Mouse (Mus musculus) limb, embryonic 12.5 days (tissue): ENCODE data around the gene Brat1. TPM values are rescaled to one million over a fixed set of nuclear protein-coding genes. Genes with fewer than 3 reads are reported as not detected.

Source experiments
- ATAC-seq: fragments of 200-750 bp; cut with Nextera tagmentation; 2 replicates; pipeline ENCODE4 v1.8.0; 2017; ENCODE audit warnings: low read depth, moderate TSS enrichment; ENCODE audit not compliant: insufficient number of reproducible peaks, insufficient read depth, low FRiP score, low TSS enrichment
- H3K27ac ChIP-seq: fragments of 300-500 bp; sonication (generic); 2 replicates; pipeline ENCODE4 v1.5.1; 2016; ENCODE audit warnings: mild to moderate bottlenecking, moderate library complexity
- H3K27me3 ChIP-seq: fragments of 300-500 bp; sonication (generic); 2 replicates; pipeline ENCODE4 v1.6.1; 2016; ENCODE audit warnings: mild to moderate bottlenecking, moderate library complexity
- H3K36me3 ChIP-seq: fragments of 300-500 bp; sonication (generic); 2 replicates; pipeline ENCODE4 v1.6.1; 2016; ENCODE audit warnings: mild to moderate bottlenecking, moderate library complexity
- H3K4me1 ChIP-seq: fragments of 300-500 bp; sonication (generic); replicated peaks from 2 replicates; pipeline ENCODE4 v1.6.1; 2016
- H3K4me2 ChIP-seq: fragments of 300-500 bp; sonication (generic); 2 replicates; pipeline ENCODE4 v1.6.1; 2016; ENCODE audit warnings: mild to moderate bottlenecking, moderate library complexity
- H3K4me3 ChIP-seq: fragments of 300-500 bp; sonication (generic); replicated peaks from 2 replicates; pipeline ENCODE4 v1.5.1; 2016; ENCODE audit warnings: mild to moderate bottlenecking
- H3K9ac ChIP-seq: fragments of 300-500 bp; sonication (generic); replicated peaks from 2 replicates; pipeline ENCODE4 v1.6.1; 2016; ENCODE audit warnings: mild to moderate bottlenecking, moderate library complexity
- H3K9me3 ChIP-seq: fragments of 300-500 bp; sonication (generic); 2 replicates; pipeline ENCODE4 v1.6.1; 2016; ENCODE audit warnings: mild to moderate bottlenecking, moderate library complexity
- WGBS: fragments of 180-500 bp; shearing (Covaris S2); methylation state at CpG from one replicate; pipeline ENCODE4 v1.1.7; 2016; 5-methylcytosine and 5-hydroxymethylcytosine counted together
- polyA plus RNA-seq: library from polyadenylated mRNA; unstranded; fragments of >200 nt; fragmentation: Nextera tagmentation; extraction: Ambion mirVana; gene quantifications from 2 replicates; pipeline ENCODE4 v1.2.1, GENCODE M21; 2016

Brat1 gene
- polyA plus RNA-seq, 1 experiment from 2014 or later = 22.4 TPM

DNA sequence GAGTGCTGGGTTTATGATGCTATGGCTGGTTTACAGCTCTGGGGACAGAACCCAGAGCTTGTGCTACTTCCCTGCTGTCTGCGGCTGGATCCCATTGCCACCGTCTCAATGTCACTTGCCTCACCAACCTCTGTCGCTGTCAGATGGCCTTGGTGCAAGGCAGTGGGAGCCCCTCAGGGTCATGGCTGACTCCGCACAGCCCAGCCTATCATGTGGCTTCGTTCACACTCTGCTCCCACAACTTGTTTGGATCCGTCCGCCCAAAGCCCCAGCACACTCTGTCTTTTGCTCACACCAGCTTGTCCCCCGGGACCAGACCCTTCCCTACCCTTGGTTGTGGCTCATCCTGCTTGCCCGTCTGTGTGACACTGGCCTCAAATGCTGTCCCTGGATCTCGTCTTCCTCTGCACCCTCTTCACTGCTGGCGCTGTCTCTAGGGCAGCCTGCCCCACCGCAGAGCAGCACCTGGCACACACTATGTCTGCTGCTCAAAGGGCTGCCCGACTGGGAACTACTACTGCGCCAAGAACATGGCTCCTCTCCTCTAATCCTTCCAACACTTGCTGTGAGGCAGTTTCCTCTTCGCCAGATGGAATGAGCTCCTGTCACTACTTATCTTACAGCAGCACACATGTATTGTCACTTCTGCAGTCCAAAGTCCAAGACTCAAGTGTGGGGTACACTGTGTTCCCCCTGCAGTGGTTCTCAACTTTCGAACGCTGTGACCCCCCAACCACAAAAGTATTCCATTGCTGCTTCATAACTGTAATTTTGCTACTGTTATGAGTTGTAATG lies 22.3 kb downstream of the Brat1 start:
- Histone ChIP-seq H3K9me3 (no peaks in the 10 kb centered on the region), H3K4me3 (no peak overlapping the region), H3K36me3 (no peaks in the 10 kb centered on the region), H3K4me1 (no peaks in the 10 kb centered on the region), H3K9ac (no peak overlapping the region), H3K27me3 (no peaks in the 10 kb centered on the region), H3K27ac (no peak overlapping the region), H3K4me2 (no peak overlapping the region)
- no peak for ATAC-seq
- WGBS = 79% methylated on average over 17 of the region's 17 CpGs

DNA sequence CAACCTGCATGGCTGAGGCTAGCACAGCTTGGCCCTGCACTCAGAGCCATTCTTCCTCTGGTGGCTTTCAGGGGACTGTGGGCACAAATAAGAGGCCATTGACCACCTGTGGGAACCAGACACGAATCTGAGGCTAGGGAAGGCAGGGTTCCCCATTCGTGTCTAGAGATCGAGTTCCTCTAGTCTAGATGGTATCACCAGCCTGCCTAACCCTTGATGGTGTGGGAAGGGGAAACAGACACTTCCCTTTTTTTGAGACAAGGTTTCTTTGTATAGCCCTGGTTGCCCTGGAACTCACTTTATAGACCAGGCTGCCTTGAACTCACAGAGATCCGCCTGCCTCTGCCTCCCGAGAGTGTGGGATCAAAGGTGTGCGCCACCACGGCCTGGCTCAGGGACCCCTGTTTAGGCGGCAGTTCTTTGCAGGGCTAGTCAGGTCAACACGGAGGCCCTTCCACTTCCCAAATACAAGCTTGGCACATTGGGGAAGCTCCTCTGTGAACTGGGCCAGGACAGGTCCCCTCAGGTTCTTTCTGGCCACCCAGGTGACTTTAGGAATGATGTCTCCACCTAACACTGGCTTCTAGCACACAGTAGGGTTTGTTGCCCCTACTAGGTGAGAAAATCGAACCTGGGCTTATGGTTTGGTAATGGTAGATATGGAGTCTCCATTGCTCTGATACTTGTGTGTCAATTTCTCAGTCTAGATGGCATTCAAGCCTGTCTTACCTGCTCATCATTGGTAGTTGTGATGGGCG lies 26.4 kb downstream of the Brat1 start:
- WGBS = 90% methylated on average over 11 of the region's 11 CpGs
- peaks cover 28% of the 10 kb centered on the region for H3K27me3 ChIP-seq
- no peak overlapping the region for H3K9ac ChIP-seq
- no peak overlapping the region for H3K4me3 ChIP-seq
- no peak for ATAC-seq
- no peaks in the 10 kb centered on the region for H3K36me3 ChIP-seq
- H3K4me1 ChIP-seq = peaks cover 9% of the 10 kb centered on the region
- H3K9me3 ChIP-seq = peaks cover 4% of the 10 kb centered on the region; the same call in 1 of the 2 replicates
- H3K4me2 ChIP-seq = no peak overlapping the region
- H3K27ac ChIP-seq = no peak overlapping the region

DNA sequence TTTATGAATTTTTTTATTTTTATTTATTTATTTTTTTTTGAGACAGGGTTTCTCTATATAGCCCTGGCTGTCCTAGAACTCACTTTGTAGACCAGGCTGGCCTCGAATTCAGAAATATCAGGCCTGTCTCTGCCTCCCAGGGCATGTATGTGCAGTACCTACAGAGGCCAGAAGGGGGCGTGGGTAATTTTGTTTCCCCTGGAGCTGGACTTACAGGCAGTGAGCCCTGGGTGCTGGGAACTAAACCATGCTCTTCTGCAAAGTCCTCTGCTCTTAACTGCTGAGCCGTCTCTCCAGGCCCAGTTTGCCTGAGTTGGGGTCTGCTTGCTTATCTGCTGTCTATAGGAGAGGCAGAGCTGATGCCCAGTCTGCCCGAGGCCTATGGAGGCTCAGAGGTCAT lies 27.4 kb downstream of the Brat1 start:
- ATAC-seq = no peak
- Histone ChIP-seq H3K27ac (no peak overlapping the region), H3K9ac (no peak overlapping the region), H3K4me2 (no peak overlapping the region), H3K36me3 (no peaks in the 10 kb centered on the region), H3K9me3 (peaks cover 8% of the 10 kb centered on the region; the same call in 1 of the 2 replicates), H3K27me3 (peaks cover 38% of the 10 kb centered on the region), H3K4me1 (peaks cover 9% of the 10 kb centered on the region), H3K4me3 (no peak overlapping the region)
- 68% methylated on average over 4 of the region's 4 CpGs for WGBS

DNA sequence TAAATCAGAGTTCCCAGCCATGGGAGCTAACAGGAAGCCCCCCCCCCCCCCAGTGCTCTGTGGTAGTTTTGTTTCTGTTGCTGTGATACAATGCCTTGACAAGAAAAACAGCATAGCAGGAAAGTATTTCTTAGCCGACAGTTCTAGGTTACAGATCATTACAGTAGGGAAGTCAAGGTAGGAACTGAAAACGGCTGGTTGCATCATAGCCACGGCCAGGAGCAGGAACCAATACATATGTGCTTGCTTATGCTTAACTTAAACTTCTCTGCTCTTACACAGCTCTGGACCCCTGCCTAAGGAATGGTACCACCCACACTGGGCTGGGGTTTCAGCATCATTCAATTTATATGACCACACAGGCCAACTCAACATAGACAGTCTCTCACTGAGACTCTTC lies 28.5 kb downstream of the Brat1 start:
- Histone ChIP-seq H3K36me3 (no peaks in the 10 kb centered on the region), H3K9me3 (peaks cover 8% of the 10 kb centered on the region; the same call in 1 of the 2 replicates), H3K4me3 (no peak overlapping the region), H3K9ac (no peak overlapping the region), H3K4me1 (peaks cover 9% of the 10 kb centered on the region), H3K4me2 (no peak overlapping the region), H3K27ac (no peak overlapping the region), H3K27me3 (peaks cover 46% of the 10 kb centered on the region)
- WGBS = 69% methylated on average over 3 of the region's 3 CpGs
- no peak for ATAC-seq

DNA sequence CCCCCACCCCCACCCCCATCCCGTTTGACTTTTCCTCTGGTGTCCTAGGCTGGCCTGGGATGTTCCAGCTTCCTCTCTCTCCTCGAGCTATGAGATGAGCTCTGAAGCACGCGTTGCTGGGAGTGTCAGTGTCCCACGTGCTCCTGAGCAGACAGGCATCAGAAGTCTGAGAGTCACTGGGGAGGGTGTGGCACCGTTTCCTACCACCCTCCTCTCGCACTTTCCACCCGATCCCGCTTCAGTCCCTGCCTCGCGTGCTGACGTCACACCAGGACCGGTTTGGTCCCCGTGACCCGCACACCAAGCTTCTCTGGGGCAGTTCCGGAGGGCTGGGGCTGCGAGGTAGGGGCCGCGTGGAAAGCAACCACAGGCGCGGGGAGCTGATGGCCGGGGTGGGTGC lies 30.5 kb downstream of the Brat1 start:
- Histone ChIP-seq H3K9me3 (peaks cover 8% of the 10 kb centered on the region; the same call in 1 of the 2 replicates), H3K36me3 (no peaks in the 10 kb centered on the region), H3K4me1 (peaks cover 9% of the 10 kb centered on the region), H3K27ac (no peak overlapping the region), H3K4me3 (peak overlapping the region; percentile 37), H3K4me2 (peak overlapping the region; percentile 63), H3K9ac (peak overlapping the region; percentile 48; the same call in 1 of the 2 replicates), H3K27me3 (peaks cover 46% of the 10 kb centered on the region)
- WGBS = under 1% methylated on average over 22 of the region's 22 CpGs
- no peak for ATAC-seq

DNA sequence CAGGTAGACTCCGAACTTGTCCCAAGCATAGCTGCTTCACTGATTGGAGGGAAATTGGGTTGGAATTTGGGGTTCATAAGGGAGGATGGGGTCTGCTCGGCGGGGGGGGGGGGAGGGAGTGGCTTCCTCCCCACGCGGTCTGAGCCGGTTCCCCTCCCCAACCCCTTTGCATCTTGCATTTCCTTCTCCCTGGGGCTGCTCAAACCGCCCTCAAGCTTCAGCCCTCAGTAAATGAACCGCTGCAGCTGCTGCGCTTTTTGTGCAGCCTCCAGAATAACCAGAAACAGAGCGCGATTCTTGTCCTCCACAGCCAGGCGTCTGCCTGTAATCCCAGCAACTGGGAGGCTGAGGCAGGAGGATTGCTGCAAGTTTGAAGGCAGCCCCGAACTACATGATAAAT lies 31.4 kb downstream of the Brat1 start:
- Histone ChIP-seq H3K4me3 (peak overlapping the region; percentile 37; the same call in 1 of the 2 replicates), H3K4me1 (peaks cover 9% of the 10 kb centered on the region)
- 18% methylated on average over 13 of the region's 13 CpGs for WGBS

DNA sequence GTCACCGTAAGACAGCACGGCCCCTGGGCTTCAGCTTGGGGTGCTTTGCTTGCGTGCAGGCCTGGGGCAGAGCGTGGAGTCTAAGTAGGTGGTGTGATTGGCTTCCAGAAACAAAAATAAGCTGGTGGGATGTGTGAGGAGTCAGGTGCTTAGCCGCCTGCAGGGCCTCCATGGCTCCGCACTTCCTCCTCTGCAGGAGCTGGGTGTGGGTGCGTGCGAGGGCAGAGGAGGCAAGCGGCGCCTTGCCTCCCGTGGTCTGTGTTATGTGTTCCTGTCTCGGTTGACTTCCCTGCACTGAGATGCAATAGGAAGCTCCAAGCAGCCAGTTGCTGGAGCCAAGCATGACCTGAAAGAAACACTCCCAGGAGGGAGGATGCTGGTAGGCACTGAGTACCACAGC lies 35.0 kb downstream of the Brat1 start:
- Histone ChIP-seq H3K4me1 (peaks cover 9% of the 10 kb centered on the region), H3K27me3 (peaks cover 32% of the 10 kb centered on the region), H3K4me2 (no peak overlapping the region), H3K9me3 (peaks cover 8% of the 10 kb centered on the region; the same call in 1 of the 2 replicates), H3K9ac (no peak overlapping the region), H3K4me3 (no peak overlapping the region), H3K36me3 (no peaks in the 10 kb centered on the region), H3K27ac (no peak overlapping the region)
- WGBS = 80% methylated on average over 12 of the region's 12 CpGs
- ATAC-seq = no peak

More for the DNA sequence above, 31.4 kb downstream of the Brat1 start:
- Histone ChIP-seq H3K27ac (no peak overlapping the region), H3K9me3 (peaks cover 8% of the 10 kb centered on the region; the same call in 1 of the 2 replicates), H3K27me3 (peaks cover 46% of the 10 kb centered on the region), H3K36me3 (no peaks in the 10 kb centered on the region), H3K4me2 (peak overlapping the region; percentile 63; the same call in 1 of the 2 replicates), H3K9ac (no peak overlapping the region)
- no peak for ATAC-seq

DNA sequence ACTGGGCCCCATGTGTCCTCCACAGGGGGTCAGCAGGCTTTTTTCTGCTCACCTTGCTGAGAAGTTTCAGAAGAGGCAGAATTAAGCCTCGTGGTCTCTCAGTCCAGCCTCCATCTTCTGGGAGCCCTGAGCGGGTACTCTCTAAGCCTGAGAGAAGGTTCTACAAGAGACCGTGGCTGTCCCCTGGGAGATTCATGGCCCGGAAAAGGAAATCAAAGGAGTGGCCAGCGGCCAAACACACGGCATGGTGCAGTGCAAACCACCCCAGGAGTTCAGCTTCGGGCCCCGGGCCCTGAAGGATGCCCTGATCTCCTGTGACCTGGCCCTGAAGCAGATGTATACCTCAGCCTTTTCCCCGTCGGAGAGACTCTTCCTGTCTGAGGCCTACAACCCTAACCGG lies 36.2 kb downstream of the Brat1 start:
- Histone ChIP-seq H3K4me3 (no peak overlapping the region), H3K27ac (no peak overlapping the region), H3K9ac (no peak overlapping the region), H3K9me3 (peaks cover 6% of the 10 kb centered on the region; the same call in 1 of the 2 replicates), H3K4me1 (no peaks in the 10 kb centered on the region), H3K27me3 (peaks cover 19% of the 10 kb centered on the region), H3K4me2 (no peak overlapping the region), H3K36me3 (no peaks in the 10 kb centered on the region)
- no peak for ATAC-seq
- WGBS = 78% methylated on average over 11 of the region's 11 CpGs

DNA sequence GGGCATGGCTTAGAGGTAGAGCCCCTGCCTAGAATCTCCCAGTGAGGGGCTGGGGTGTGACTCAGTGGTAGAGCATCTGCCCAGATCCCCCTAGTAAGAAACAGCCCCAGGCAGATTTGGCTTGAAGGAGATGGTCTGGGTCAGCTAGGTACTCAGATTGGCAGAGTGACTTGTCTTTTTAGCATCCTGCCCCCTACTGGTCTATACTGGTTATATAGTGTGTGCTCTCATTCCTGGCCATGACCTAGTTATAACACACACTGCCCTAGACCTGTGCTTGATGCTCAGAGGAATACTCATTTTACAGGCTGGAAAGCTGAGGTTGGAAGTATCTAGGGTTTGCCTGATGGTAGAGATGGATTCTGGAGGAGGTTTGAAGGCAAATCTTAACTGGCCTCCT lies 37.1 kb downstream of the Brat1 start:
- Histone ChIP-seq H3K27ac (no peak overlapping the region), H3K9me3 (no peaks in the 10 kb centered on the region), H3K4me1 (no peaks in the 10 kb centered on the region), H3K36me3 (no peaks in the 10 kb centered on the region), H3K4me2 (no peak overlapping the region), H3K27me3 (peaks cover 11% of the 10 kb centered on the region), H3K4me3 (no peak overlapping the region), H3K9ac (no peak overlapping the region)
- ATAC-seq = no peak

DNA sequence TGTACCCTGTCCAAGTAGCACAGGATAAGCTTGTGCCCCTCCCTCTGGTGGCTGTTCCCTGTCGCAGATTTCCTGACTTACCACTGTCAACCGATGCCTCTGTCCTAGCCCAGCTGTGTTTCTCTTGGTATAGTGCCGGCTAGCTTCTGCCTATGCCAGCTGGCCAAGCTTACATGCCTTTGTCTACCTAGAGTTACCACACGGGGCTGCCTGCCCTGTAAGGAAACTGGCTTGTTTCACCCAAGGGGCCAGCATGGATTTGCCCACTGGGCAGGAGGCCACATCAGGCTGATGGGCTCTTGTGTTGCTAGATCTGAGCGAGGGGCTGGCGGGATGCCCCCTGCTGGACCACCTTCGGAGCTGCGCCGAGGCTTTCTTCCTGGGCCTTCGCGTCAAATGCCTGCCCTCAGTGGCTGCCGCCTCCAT lies 38.9 kb downstream of the Brat1 start:
- H3K9me3 ChIP-seq = no peaks in the 10 kb centered on the region
- no peak overlapping the region for H3K27ac ChIP-seq
- ATAC-seq = no peak
- 34% methylated on average over 12 of the region's 12 CpGs for WGBS
- no peaks in the 10 kb centered on the region for H3K4me1 ChIP-seq
- H3K4me2 ChIP-seq = no peak overlapping the region
- no peak overlapping the region for H3K4me3 ChIP-seq
- no peaks in the 10 kb centered on the region for H3K27me3 ChIP-seq
- no peaks in the 10 kb centered on the region for H3K36me3 ChIP-seq
- H3K9ac ChIP-seq = no peak overlapping the region

DNA sequence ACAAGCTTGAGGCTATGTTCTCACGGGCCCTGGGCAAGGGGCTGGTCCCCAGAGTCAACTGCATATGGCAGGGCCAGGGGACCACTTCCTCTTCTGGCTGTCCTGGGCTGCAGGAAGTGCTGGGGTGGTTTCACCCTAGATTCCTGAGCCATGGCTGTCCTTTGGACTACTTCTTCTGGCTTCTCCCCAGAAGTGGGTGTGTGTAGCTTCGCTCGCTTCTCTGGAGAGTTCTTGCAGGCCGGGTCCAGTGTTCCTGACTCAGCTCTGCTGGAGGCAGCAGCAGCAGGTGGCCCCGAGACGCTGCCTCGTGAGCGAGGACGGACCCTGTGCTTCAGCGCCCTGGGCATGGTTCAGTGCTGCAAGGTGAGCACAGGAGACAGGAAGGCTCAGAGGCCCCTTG lies 43.6 kb downstream of the Brat1 start:
- Histone ChIP-seq H3K9me3 (peaks cover 7% of the 10 kb centered on the region), H3K4me3 (no peak overlapping the region), H3K4me1 (peaks cover 6% of the 10 kb centered on the region; the same call in 1 of the 2 replicates), H3K4me2 (no peak overlapping the region), H3K27me3 (no peaks in the 10 kb centered on the region), H3K27ac (no peak overlapping the region), H3K9ac (no peak overlapping the region), H3K36me3 (no peaks in the 10 kb centered on the region)
- ATAC-seq = no peak
- 82% methylated on average over 10 of the region's 10 CpGs for WGBS
